Mouse (Mus musculus) frontal cortex, postnatal 10 days (tissue): ENCODE results near the gene P4ha2.
A peak's percentile ranks its signal among the peaks of the same experiment; 100 is the strongest.
"Not testable (repeated sequence)": the region's sequence is repeated elsewhere in the genome, so short reads cannot be mapped to it uniquely, and the experiment has no call there.

Experiments
- DNase-seq, 2 experiments: peaks; one replicate each; pipeline ENCODE4 v3.0.0; 2022; ENCODE audit warnings: low spot score in 2 of 2, mixed read lengths in 1 of 2

Gene P4ha2

DNA sequence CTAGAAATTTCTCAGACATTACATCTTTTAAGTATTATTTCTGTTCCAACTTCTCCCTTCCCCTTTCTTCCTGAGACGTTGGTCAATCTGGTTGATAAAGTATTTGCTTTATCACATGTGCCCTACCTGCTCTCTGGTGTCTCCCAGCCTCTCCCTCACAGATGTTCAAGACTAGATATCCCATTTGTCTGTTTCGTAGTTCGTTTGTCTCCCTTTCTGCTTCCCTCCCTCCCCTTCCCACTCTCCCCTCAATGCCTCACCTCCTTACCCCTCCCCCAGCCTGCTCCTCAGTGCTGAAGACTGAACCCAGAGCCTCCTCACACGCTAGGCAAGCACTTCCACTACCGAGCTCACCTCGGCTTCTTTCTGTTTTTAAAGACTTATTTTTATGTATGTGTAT, 35.0 kb downstream of the P4ha2 start:
- no peak for DNase-seq

DNA sequence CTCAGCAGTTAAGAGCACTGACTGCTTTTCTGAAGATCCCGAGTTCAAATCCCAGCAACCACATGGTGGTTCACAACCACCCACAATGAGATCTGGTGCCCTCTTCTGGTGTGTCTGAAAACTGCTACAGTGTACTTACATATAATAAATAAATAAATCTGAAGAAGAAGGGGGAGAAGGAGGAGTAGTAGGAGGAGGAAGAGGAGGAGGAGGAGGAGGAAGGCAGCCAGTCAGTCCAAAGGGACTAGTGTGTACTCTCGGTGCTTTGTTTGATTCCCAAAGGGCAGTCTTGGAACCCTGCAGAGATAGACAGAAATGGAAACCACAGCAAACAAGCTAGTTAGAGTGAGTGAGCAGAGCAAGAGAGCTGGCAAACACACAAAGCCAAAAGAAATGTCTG, 40.3 kb downstream of the P4ha2 start:
- not testable (repeated sequence) for DNase-seq

DNA sequence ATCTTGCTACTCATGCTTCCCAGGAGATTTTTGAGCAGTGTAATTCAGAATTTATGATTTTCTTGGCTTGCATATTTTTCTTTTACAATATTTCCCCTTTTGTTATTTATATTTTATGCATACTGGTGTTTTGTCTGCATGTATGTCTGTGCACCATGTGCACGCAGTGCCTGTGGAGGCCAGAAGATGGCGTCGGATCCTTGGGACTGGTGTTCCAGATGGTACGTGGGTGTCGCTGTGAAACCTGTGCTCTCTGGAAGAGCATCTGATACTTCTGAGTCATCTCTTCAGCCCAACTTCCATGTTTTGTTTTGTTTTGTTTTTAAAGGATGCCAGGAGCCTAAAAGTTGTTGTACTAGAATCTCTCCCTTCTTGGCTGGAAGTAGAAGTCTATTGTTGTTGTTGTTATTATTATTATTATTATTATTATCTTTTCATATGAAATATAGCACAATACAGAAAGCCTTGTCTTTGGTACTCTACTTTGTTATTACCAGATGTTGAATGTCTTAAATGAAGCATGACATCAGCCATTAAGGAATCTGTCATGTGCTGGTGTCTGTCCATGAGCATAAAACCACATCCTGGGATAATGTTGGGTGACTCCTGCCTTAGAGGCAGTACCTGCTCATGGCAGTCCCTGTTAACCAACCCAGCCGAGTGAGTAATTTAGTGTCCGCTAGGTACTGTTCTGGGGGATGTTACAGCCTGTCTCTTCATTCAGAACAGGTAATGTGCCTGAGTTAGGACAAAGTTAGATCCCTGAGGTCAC, 41.5 kb downstream of the P4ha2 start:
- no peak for DNase-seq

DNA sequence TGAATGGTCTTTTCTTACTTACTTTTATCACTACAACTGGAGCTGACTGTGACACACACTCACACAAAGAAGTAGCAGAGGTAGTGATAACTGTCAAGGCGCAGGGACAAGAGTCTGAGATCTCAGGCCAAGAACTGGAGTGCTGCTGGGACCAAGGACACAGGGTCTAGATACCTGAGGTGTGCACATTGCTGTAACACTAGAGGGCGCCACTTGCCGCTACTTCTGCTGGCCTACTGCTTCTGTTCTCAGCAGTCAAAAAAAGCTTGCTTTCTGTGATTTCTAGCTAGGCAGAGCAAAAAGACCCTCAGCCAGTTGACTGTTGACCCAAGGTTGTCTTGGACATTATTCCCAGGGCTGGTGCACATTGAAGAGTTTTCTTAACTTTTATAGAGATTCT, 45.0 kb downstream of the P4ha2 start:
- DNase-seq: peak in 1 of 2 experiments; percentile 56

DNA sequence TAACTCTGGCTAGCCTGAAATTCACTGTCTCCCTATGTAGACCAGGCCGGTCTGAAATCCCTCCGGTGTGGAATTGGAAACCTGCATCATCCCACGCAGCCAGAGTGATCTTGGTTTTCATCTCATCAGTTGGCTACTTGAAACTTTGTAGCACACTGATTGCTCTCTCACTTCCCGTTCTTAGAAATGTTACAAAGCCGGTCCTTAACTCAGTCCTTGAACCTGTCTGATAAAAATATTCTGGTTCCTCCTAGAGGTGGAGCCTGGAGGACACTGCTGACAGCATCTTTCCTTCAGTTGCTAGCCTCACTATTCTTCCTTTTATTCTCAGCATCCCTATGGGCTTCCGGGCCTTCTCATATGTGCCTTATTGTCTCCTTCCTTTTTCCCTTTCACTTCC, 46.1 kb downstream of the P4ha2 start:
- DNase-seq: no peak

DNA sequence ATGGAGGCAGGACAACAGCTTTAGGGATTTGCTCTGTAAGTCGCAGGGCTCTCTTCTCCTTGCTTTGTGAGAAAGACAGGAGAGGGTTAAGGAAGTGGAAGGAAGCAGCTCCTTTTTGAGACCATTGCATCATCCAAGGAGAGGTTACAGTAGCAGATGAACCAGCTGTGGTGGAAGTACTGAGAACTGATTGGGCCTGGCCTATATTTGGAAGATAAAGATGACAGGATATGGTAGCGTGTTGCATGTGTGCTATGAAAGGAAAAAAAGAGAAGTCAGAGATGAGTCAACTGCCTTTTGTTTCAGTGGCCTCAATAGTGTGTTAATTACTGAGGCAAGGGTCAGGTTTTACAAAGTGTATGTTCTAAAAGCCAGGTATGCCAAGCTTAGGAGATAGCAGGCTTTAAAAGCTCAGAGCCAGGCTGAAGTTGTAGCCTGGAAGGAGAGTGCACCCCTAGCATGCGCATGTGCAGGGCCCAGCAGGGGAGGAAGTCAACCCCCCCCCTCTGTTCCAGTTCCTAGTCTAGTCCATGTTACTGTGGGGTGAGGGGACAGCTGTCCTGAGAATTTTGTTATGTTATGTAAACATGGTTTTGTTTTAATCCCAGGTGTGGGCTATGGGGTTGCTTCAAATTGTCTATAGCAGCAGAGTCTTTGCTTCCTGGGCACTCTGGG, 50.0 kb downstream of the P4ha2 start:
- DNase-seq: no peak

DNA sequence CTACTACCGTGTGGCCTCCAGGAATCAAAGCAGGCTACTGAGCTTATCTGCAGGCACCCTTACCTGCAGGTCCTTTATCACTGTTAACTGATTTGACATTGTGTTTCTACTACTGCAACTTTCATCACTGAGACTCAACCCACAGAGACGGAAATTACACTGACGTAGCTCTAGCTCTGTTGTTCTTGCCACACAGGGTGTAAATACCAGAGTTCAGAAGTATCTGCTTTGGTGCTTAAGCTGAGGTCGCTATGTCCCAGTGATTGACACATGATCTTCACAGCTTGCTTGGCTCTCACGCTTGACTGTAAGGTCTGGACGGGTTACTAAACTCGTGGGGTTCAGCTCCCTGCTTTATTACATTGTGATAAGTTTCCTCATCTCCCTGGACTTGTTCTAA, 51.2 kb downstream of the P4ha2 start:
- no peak for DNase-seq

DNA sequence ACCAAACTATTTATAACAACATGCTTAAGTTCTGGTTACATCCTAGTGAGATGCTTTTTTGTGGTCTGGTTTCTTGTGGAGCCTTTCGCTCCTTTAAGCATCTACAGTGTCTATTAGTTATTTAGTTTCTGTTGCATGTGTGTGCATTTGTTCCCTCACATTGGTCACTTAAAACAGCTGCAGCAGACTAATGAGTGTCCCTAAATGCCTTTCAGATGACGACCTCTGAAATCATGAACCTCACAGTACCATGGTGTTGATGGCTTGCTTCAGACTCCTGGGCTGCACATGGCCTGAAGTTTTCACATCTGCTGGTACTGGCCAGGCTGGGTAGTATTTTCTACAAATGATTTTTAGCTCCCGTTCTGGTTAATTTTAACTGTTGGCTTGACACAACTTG, 53.1 kb downstream of the P4ha2 start:
- DNase-seq: no peak

DNA sequence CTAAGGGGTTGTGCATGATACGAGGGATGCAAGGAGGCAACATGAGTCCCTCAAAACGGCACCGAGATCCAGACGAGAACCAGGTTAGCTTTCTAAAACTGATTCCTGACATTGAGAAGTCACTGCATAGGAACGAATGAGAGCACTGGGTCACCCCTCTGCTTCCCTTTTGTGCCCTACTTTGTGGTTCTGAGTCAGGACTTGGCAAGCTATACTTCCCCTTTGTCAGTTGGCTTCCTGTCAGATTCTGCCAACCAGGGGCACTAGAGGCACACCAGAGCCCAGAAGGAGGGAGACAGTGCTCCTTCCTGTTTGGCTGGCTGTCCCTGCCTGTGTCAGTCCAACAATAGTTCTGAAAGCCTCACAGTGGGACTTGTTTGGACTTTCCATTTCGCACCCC, 56.0 kb downstream of the P4ha2 start:
- peak; percentile 20 to 25 for DNase-seq

DNA sequence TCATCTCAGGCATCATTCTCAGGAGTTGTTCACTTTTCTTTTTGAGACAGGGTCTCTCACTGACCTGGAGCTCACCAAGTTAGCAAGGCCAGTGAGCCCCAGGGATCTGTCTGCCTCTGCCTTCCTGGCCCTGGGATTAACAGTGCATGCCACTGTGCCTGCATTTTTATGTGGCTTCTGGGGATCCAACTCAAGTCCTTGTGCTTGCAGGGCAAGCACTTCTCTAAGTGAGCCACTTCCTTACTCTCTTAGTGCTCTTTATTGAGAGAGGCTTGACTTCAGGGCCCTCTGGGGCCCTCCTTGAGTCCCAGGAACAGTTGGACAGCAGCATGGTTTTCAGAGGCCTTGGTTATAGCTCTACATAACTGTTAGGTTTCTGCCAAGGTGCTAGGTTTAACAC, 56.6 kb downstream of the P4ha2 start:
- DNase-seq: no peak

DNA sequence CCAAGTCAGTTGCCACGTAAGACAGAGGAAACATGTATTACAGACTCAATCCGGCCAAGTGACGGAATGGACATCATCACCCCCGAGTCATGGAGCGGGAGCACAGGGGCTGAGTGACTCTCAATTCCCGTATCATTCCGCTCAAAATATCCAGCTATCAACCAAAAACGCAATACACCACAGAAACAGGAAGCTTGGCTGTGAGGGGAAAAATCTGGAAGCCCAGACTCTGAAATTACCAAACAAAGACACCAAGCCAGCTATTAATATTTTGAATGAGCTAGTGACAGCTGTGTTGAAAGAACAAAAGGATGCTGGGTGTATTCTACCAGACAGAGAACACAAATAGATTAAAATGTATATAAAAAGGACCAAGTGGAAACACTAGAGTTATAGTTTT, 57.7 kb downstream of the P4ha2 start:
- no peak for DNase-seq

DNA sequence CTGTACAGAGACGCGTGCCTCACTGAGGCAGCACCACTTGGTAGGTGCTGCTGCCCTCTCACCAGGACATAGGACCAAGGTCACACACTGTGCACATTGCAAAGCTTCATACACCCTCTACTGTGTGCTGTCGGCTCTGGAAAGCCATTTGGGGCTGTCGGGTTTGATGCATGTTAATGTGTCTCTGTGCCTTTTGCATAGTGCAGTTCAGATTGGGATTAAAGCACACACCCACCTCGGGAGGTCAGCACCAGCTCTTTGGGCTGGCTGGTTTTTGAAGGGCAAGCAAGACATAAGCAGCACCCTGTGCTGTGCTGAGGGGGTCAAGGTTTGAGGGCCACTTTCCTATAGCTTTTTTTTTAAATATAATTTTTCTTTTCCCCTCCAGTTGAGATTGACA, 60.5 kb downstream of the P4ha2 start:
- no peak for DNase-seq

DNA sequence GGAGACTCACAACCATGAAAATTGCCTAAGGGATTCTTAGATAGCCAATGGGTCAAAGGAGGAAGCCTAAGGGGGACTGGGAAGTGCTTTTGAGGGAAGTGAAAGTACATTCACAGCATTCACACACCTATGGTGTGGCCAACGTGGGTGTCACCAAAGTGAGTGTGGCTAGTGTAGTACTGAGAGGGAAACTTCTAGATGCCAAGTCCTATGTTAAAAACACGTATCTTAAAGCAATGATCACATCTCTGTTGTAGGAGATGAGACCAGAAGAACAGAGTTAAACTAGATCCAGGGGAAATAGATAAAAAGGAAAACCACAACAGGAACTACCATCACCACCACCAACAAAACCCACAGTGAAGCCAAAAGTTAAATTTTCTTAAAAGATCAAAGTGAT, 61.0 kb downstream of the P4ha2 start:
- DNase-seq: no peak

DNA sequence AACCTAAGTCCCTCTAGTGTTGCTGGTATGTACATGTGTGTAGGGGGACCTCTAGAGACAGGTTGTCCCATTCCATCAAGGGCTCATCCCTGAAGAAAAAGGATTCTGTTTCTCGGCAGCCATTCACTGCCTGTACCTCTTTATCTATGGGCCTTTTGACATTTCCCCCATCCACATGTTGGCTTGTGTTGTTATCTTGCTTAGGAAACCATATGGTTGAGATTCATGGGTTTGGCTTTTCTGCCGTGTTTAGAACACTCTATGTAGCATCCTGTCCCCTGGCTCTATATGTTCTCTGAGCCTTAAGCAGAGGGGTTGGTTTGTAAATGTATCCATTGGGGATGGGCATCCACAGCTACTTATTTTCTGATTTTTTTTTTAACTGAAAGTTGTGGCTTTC, 61.6 kb downstream of the P4ha2 start:
- DNase-seq: no peak

DNA sequence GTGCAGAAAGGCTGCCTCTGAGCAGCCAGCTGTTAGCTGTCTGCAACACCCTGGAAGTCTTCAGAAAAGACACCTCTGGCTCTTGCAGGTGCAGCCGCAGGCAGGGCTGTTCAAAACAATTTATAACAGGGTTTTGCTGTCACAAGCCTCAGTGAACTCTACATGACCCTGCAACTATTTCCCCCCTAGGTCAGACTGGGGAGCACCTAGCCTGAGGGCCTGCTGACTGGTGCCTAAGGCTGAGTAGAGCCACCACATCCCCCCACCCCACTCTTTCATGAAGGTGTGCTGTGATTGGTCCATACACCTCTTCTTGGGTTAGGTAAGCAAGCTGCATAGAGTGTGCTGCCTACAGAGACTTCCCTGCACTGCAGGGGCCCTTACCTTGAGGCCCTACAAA, 63.1 kb downstream of the P4ha2 start:
- no peak for DNase-seq

DNA sequence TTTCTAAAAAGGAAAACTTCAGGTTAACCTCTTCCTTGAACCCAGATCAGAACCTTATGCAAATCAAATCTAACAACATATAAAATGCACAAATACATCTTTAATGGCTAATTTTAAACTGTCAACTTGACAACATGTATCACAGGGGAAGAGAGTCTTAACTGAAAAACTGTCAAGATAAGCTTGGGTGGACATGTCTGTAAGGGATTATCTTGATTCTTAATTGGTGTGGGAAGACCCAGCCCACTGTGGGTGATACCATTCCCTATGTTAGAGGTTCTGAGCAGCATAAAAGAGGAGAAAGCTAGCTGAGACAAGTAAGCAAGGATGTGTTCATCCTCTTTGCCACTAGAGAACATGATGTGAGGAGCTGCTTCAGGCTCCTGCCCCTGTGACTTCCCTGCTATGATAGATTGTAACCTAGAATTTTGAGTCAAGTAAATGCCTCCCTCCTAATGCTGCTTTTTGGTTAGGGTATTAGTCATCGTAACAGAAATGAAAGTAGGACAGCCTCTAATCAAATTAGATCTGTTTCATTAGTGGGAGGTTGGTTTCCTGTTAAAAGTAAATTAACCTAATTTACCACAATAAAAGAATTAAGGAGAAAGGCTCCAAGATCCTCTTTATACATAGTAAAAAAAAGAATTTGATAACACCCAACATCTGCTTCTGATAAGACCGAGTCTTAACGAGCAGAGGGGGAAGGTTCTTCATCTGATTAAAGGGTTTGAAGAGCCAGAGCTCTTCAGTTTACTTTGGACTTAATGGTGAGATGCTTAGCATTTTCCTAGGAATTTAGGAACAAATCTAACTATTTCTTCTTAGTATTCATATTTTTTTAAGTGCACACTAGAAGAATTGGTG, 69.8 kb downstream of the P4ha2 start:
- no peak for DNase-seq

DNA sequence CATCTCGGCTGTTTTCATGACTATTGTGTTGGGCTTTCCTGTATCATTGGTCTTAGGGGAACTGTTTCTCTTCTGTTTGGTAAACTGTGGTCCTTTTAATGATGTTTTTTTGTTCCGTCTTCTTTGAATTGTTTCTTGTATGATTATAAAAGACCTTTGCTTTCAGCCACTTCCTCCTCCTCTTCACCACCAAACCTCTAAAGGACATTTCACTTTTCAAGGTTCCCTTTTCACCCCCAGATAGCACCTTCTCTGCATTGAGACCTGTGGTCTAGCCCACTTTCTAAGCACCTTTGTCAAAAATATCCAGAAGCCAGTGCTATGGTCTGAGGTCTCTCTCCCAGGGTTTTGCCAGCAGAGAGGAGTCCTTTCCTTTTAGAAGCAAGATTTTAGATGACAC, 71.3 kb downstream of the P4ha2 start:
- no peak for DNase-seq

DNA sequence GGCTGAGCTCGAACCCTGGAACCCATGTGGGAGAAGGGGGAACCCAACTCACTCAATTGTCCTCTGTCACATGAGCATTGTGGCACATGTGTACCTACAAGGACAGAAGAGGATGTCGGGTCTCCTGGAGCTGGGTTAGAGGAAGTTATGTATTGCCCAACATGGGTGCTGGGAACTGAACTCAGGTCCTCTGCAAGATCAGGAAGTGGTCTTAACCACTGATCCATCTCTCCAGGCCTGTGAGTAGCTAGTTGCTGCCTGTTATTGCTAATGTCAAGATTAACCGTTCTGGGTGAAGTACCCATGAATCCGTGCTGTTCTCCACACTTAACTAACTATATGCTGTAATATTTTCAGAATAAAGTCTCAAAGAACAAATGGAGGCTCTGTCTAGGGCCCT, 74.3 kb downstream of the P4ha2 start:
- DNase-seq: no peak

DNA sequence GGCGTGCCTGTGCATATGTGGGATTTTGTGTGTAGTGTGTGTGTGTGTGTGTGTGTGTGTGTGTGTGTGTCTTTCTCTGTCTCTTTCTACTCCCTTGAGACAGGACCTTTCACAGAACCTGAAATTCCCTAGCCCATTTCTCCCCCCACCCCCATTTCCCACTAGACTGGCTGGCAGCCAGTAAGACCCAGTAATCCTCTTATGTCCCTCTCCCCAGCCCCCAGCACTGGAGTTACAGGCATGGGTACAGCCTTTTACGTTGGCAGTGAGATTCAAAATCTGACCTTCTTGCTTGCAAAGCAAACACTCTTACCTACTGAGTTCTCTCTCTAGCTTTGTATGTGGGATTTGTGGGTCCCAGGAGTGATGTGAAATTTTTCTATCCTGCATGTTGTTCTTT, 75.0 kb downstream of the P4ha2 start:
- DNase-seq: no peak
